Mouse (Mus musculus): ENCODE results near the gene Spaar. TPM values are rescaled to one million over a fixed set of nuclear protein-coding genes. Genes with fewer than 3 reads are reported as not detected.

The Spaar gene
- polyA plus RNA-seq, 1 experiment from 2014 or later = 0.06 TPM

GRCm38 (mm10) chr4:43726228-43726993, 3.4 kb upstream of the Spaar start:
- no peaks in the 10 kb centered on the region for H3K4me1 ChIP-seq (ENCODE audit: control insufficient read depth, insufficient read depth, low read length)
- no peaks in the 10 kb centered on the region for H3K36me3 ChIP-seq (ENCODE audit: control insufficient read depth, insufficient read depth, low read length)
- no peak overlapping the region for H3K4me2 ChIP-seq (ENCODE audit: low read length)
- 86% methylated on average over 12 of the region's 12 CpGs for WGBS
- no peaks in the 10 kb centered on the region for H3K9me3 ChIP-seq (replicated peaks; ENCODE audit: control insufficient read depth, low read length)
- H3K9ac ChIP-seq (ENCODE audit: low read length) = no peak overlapping the region
- DNase-seq (ENCODE audit: low spot score) (no peak), ATAC-seq (no peak)
- no peaks in the 10 kb centered on the region for H3K27me3 ChIP-seq (replicated peaks; ENCODE audit: control insufficient read depth, insufficient read depth, low read length)
- no peak overlapping the region for H3K27ac ChIP-seq (ENCODE audit: low read depth, low read length)
- H3K4me3 ChIP-seq (ENCODE audit: low read depth, low read length) = no peak overlapping the region

GRCm38 (mm10) chr4:43726995-43727394, 2.8 kb upstream of the Spaar start, which contains the start of gene Hrct1:
Gene Hrct1, plus strand, starts transcription at chr4:43727188.
- 49% methylated on average over 3 of the region's 3 CpGs for WGBS
- H3K4me2 ChIP-seq (ENCODE audit: low read length) = no peak within 1 kb of the TSS
- no peaks in the 10 kb centered on the region for H3K9me3 ChIP-seq (replicated peaks; ENCODE audit: control insufficient read depth, low read length)
- DNase-seq (ENCODE audit: low spot score) (no peak), ATAC-seq (no peak)
- H3K27ac ChIP-seq (ENCODE audit: low read depth, low read length) = no peak within 1 kb of the TSS
- H3K36me3 ChIP-seq (ENCODE audit: control insufficient read depth, insufficient read depth, low read length) = no peaks in the 10 kb centered on the region
- H3K9ac ChIP-seq (ENCODE audit: low read length) = no peak within 1 kb of the TSS
- no peak within 1 kb of the TSS for H3K4me3 ChIP-seq (ENCODE audit: low read depth, low read length)
- H3K27me3 ChIP-seq (replicated peaks; ENCODE audit: control insufficient read depth, insufficient read depth, low read length) = no peaks in the 10 kb centered on the region
- H3K4me1 ChIP-seq (ENCODE audit: control insufficient read depth, insufficient read depth, low read length) = no peaks in the 10 kb centered on the region

GRCm38 (mm10) chr4:43727718-43728575, 1.9 kb upstream of the Spaar start:
- 69% methylated on average over 7 of the region's 7 CpGs for WGBS
- no peak overlapping the region for H3K4me2 ChIP-seq (ENCODE audit: low read length)
- no peaks in the 10 kb centered on the region for H3K27me3 ChIP-seq (replicated peaks; ENCODE audit: control insufficient read depth, insufficient read depth, low read length)
- H3K27ac ChIP-seq (ENCODE audit: low read depth, low read length) = no peak overlapping the region
- DNase-seq (ENCODE audit: low spot score) = no peak
- H3K4me1 ChIP-seq (ENCODE audit: control insufficient read depth, insufficient read depth, low read length) = no peaks in the 10 kb centered on the region
- ATAC-seq = no peak
- H3K36me3 ChIP-seq (ENCODE audit: control insufficient read depth, insufficient read depth, low read length) = no peaks in the 10 kb centered on the region
- no peak overlapping the region for H3K9ac ChIP-seq (ENCODE audit: low read length)
- H3K4me3 ChIP-seq (ENCODE audit: low read depth, low read length) = no peak overlapping the region
- H3K9me3 ChIP-seq (replicated peaks; ENCODE audit: control insufficient read depth, low read length) = no peaks in the 10 kb centered on the region

GRCm38 (mm10) chr4:43728576-43728954, 1.3 kb upstream of the Spaar start:
- H3K4me1 ChIP-seq (ENCODE audit: control insufficient read depth, insufficient read depth, low read length) = no peaks in the 10 kb centered on the region
- DNase-seq (ENCODE audit: low spot score) (no peak), ATAC-seq (no peak)
- no peak overlapping the region for H3K4me3 ChIP-seq (ENCODE audit: low read depth, low read length)
- H3K27me3 ChIP-seq (replicated peaks; ENCODE audit: control insufficient read depth, insufficient read depth, low read length) = no peaks in the 10 kb centered on the region
- H3K36me3 ChIP-seq (ENCODE audit: control insufficient read depth, insufficient read depth, low read length) = no peaks in the 10 kb centered on the region
- H3K27ac ChIP-seq (ENCODE audit: low read depth, low read length) = no peak overlapping the region
- no peak overlapping the region for H3K9ac ChIP-seq (ENCODE audit: low read length)
- no peak overlapping the region for H3K4me2 ChIP-seq (ENCODE audit: low read length)
- WGBS = 75% methylated on average over 5 of the region's 5 CpGs
- H3K9me3 ChIP-seq (replicated peaks; ENCODE audit: control insufficient read depth, low read length) = no peaks in the 10 kb centered on the region

GRCm38 (mm10) chr4:43729126-43729525, 708 bp upstream of the Spaar start:
- H3K4me2 ChIP-seq (ENCODE audit: low read length) = no peak overlapping the region
- H3K9me3 ChIP-seq (replicated peaks; ENCODE audit: control insufficient read depth, low read length) = no peaks in the 10 kb centered on the region
- H3K27me3 ChIP-seq (replicated peaks; ENCODE audit: control insufficient read depth, insufficient read depth, low read length) = no peaks in the 10 kb centered on the region
- WGBS = 87% methylated on average over 3 of the region's 3 CpGs
- no peak overlapping the region for H3K9ac ChIP-seq (ENCODE audit: low read length)
- ATAC-seq (no peak), DNase-seq (ENCODE audit: low spot score) (no peak)
- no peak overlapping the region for H3K4me3 ChIP-seq (ENCODE audit: low read depth, low read length)
- H3K27ac ChIP-seq (ENCODE audit: low read depth, low read length) = no peak overlapping the region
- H3K4me1 ChIP-seq (ENCODE audit: control insufficient read depth, insufficient read depth, low read length) = no peaks in the 10 kb centered on the region
- no peaks in the 10 kb centered on the region for H3K36me3 ChIP-seq (ENCODE audit: control insufficient read depth, insufficient read depth, low read length)

DNA sequence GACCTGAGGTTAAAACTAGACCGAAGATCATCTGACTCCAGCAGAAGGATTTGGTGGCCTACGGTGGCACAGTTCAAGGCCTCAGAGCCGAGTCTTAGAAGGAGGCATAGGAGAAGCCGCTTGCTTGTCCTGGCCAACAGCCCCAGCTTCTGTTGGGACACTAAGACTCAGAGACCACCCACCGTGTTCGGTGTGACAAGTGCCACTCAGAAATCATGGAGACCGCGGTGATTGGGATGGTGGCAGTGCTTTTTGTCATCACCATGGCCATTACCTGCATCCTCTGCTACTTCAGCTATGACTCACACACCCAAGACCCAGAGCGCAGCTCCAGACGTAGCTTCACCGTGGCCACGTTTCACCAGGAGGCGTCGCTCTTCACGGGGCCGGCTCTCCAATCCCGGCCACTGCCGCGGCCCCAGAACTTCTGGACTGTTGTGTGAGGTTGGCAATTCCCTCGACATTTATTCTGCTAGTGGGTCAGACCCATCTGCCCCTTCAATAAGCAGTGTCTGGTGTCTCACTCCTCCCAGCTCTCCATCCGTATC, 990 bp downstream of the Spaar start:
- Histone ChIP-seq H3K9ac (ENCODE audit: low read length) (no peak overlapping the region), H3K27me3 (replicated peaks; ENCODE audit: control insufficient read depth, insufficient read depth, low read length) (no peaks in the 10 kb centered on the region), H3K36me3 (ENCODE audit: control insufficient read depth, insufficient read depth, low read length) (no peaks in the 10 kb centered on the region), H3K4me1 (ENCODE audit: control insufficient read depth, insufficient read depth, low read length) (no peaks in the 10 kb centered on the region), H3K4me3 (ENCODE audit: low read depth, low read length) (no peak overlapping the region), H3K27ac (ENCODE audit: low read depth, low read length) (no peak overlapping the region), H3K4me2 (ENCODE audit: low read length) (no peak overlapping the region), H3K9me3 (replicated peaks; ENCODE audit: control insufficient read depth, low read length) (no peaks in the 10 kb centered on the region)
- ATAC-seq (no peak), DNase-seq (ENCODE audit: low spot score) (no peak)
- WGBS = 77% methylated on average over 21 of the region's 21 CpGs

DNA sequence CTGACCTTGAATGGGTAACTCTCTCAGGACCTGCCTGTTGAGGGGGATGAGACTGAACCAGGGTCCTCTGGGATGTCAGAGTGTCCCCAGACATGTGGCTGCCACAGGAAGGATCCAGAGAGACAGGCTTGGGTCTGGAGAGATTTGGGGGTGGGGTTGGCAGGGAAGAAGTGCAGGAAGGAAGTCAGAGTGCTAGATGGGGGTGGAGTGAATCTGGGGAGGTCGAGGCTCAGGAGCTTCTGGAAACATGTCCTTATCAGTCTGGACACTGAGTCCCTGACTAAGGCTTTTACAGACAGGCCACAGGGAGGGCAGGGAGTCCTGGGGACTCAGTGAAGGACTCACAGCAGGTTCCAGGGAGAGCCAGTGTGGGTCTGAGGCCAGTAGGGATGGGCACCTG, 2.3 kb downstream of the Spaar start:
- DNase-seq (ENCODE audit: low spot score) (no peak), ATAC-seq (no peak)
- Histone ChIP-seq H3K4me1 (ENCODE audit: control insufficient read depth, insufficient read depth, low read length) (no peaks in the 10 kb centered on the region), H3K27ac (ENCODE audit: low read depth, low read length) (no peak overlapping the region), H3K27me3 (replicated peaks; ENCODE audit: control insufficient read depth, insufficient read depth, low read length) (no peaks in the 10 kb centered on the region), H3K4me3 (ENCODE audit: low read depth, low read length) (no peak overlapping the region), H3K4me2 (ENCODE audit: low read length) (no peak overlapping the region), H3K36me3 (ENCODE audit: control insufficient read depth, insufficient read depth, low read length) (no peaks in the 10 kb centered on the region), H3K9me3 (replicated peaks; ENCODE audit: control insufficient read depth, low read length) (no peaks in the 10 kb centered on the region), H3K9ac (ENCODE audit: low read length) (no peak overlapping the region)
- 24% methylated on average over 1 of the region's 1 CpGs for WGBS

GRCm38 (mm10) chr4:43733186-43733585, 3.4 kb downstream of the Spaar start:
- H3K27me3 ChIP-seq (replicated peaks; ENCODE audit: control insufficient read depth, insufficient read depth, low read length) = no peaks in the 10 kb centered on the region
- H3K4me1 ChIP-seq (ENCODE audit: control insufficient read depth, insufficient read depth, low read length) = no peaks in the 10 kb centered on the region
- 87% methylated on average over 5 of the region's 5 CpGs for WGBS
- ATAC-seq = no peak
- no peak overlapping the region for H3K4me3 ChIP-seq (ENCODE audit: low read depth, low read length)
- no peak overlapping the region for H3K4me2 ChIP-seq (ENCODE audit: low read length)
- H3K27ac ChIP-seq (ENCODE audit: low read depth, low read length) = no peak overlapping the region
- no peaks in the 10 kb centered on the region for H3K36me3 ChIP-seq (ENCODE audit: control insufficient read depth, insufficient read depth, low read length)
- no peaks in the 10 kb centered on the region for H3K9me3 ChIP-seq (replicated peaks; ENCODE audit: control insufficient read depth, low read length)
- no peak overlapping the region for H3K9ac ChIP-seq (ENCODE audit: low read length)
- no peak for DNase-seq (ENCODE audit: low spot score)

DNA sequence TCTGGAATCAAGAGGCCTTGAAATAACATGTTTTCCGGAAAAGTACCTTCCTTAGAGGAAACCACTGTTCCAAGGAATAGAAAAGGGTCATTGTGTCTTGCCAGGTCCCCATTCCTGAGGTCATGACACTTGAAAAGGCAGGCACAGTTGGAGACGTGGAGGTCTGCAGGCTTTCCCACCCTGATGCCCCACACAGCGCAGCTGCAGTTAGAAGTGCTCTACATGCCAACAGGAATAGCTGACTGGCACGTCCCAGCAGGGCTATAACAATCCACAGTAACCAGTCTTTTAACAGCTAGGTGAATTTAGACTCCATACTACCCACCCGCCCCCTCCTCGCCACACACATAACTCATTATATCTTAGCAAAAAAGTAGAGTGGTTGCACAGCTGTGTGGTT, 7.3 kb downstream of the Spaar start:
- Histone ChIP-seq H3K4me1 (ENCODE audit: control insufficient read depth, insufficient read depth, low read length) (no peaks in the 10 kb centered on the region), H3K4me3 (ENCODE audit: low read depth, low read length) (no peak overlapping the region), H3K27me3 (replicated peaks; ENCODE audit: control insufficient read depth, insufficient read depth, low read length) (no peaks in the 10 kb centered on the region), H3K36me3 (ENCODE audit: control insufficient read depth, insufficient read depth, low read length) (no peaks in the 10 kb centered on the region), H3K9ac (ENCODE audit: low read length) (no peak overlapping the region), H3K27ac (ENCODE audit: low read depth, low read length) (no peak overlapping the region), H3K9me3 (replicated peaks; ENCODE audit: control insufficient read depth, low read length) (no peaks in the 10 kb centered on the region), H3K4me2 (ENCODE audit: low read length) (no peak overlapping the region)
- no peak for DNase-seq (ENCODE audit: low spot score)
- ATAC-seq = no peak
- WGBS = 62% methylated on average over 6 of the region's 6 CpGs
